Comparison of ENCODE assay signal across 9 mouse cellular contexts in the genomic region with DNA sequence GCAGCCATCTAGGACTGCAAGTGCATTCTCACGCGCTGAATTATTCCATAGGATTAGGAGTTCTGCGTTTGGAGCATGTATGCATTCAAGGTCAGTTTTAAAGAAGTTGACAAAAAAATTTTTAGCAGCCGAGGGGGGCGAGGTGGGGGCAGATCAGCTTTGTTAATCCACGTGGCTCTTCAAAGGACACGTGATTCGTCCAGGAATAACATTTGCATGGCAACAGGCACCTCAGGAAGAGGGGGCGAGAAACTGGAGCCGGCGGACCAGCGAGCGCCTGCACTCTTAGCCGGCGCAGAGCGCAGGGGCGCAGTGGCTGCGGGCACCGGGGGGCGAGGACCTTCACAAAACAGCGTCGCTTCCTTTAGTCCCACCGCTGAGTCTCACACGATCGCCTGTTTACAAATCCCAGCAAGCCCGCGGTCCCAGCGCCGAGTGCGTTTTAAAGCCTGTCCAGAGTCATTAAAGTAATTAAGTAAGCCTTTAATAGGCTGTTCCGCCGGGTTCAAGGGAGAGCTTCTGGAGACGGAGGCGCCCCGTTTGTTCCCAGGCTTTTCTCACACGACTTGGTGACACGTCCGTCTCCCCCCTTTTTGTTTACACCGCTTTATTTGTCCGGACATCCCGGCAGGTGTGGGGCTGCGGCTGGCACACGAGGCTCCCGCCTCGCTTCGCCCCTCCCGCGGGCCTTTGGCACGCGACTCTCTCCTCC. TPM values are rescaled to one million over a fixed set of nuclear protein-coding genes. Genes with fewer than 3 reads are reported as not detected.
DNase-seq lines count a peak whose midpoint lies in the region; ATAC-seq and TF ChIP-seq lines count a peak whose summit lies in the region.
"Had no signal": no experiment of that assay in that cellular context is flagged by ENCODE, and none has a peak within 500 bp of the region (broad histone marks: within the 10 kb centered on the region; RNA-seq: fewer than 3 reads in every experiment).

A gene (minus strand): TSS at position 491 of the 712 bp plus-strand sequence.

- TF ChIP-seq POLR2A in ES-Bruce4 (IDR thresholded peaks at IDR 0.05; ENCODE audit: insufficient read depth, low read length): no peak

- H3K9ac ChIP-seq in ES-Bruce4 (ENCODE audit: low read depth, poor library complexity, severe bottlenecking): peak within 1 kb of the TSS; percentile 11; the same call in 1 of the 2 replicates
- no peak within 1 kb of the TSS for H3K9ac ChIP-seq in forebrain, embryonic 16.5 days (replicated peaks; ENCODE audit: low read depth, low read length)
- H3K9ac ChIP-seq in limb, embryonic 12.5 days (replicated peaks): no peak within 1 kb of the TSS

- H3K27ac ChIP-seq in ES-Bruce4 (ENCODE audit: insufficient read depth, low read length): no peak within 1 kb of the TSS
- no peak within 1 kb of the TSS for H3K27ac ChIP-seq in forebrain, embryonic 16.5 days (ENCODE audit: low read length)
- H3K27ac ChIP-seq in limb, embryonic 12.5 days: no peak within 1 kb of the TSS

- no peak for TF ChIP-seq CTCF in E14TG2a.4 (conservative IDR thresholded peaks at IDR 0.05; ENCODE audit: low read length)
- no peak for TF ChIP-seq CTCF in ES-Bruce4 (IDR thresholded peaks at IDR 0.05; ENCODE audit: low read depth, low read length)

- H3K36me3 ChIP-seq in E14TG2a.4 (ENCODE audit: insufficient read depth, low read length) (no peaks in the 10 kb centered on the region), ES-Bruce4 (ENCODE audit: control insufficient read depth, insufficient read depth, low read length, poor library complexity, severe bottlenecking) (no peaks in the 10 kb centered on the region)
- no peaks in the 10 kb centered on the region for H3K36me3 ChIP-seq in forebrain, embryonic 16.5 days (ENCODE audit: control insufficient read depth, insufficient read depth)
- no peaks in the 10 kb centered on the region for H3K36me3 ChIP-seq in limb, embryonic 12.5 days

- H3K4me1 ChIP-seq in E14TG2a.4 (replicated peaks; ENCODE audit: low read depth, low read length) (peaks cover 63% of the 10 kb centered on the region), ES-Bruce4 (ENCODE audit: control insufficient read depth, insufficient read depth, low read length) (no peaks in the 10 kb centered on the region)
- peaks cover 50% of the 10 kb centered on the region for H3K4me1 ChIP-seq in forebrain, embryonic 16.5 days (replicated peaks; ENCODE audit: control insufficient read depth, insufficient read depth, low read length)
- peaks cover 31% of the 10 kb centered on the region for H3K4me1 ChIP-seq in limb, embryonic 12.5 days (replicated peaks)

- H3K4me2 ChIP-seq in forebrain, embryonic 16.5 days (ENCODE audit: low read length): peak within 1 kb of the TSS; percentile 48
- peak within 1 kb of the TSS; percentile 51 for H3K4me2 ChIP-seq in limb, embryonic 12.5 days

- H3K4me3 ChIP-seq in E14TG2a.4 (replicated peaks; ENCODE audit: low read length) (peak within 1 kb of the TSS; percentile 68), ES-Bruce4 (ENCODE audit: low read depth, low read length) (peak within 1 kb of the TSS; percentile 45)
- peak within 1 kb of the TSS; percentile 19 for H3K4me3 ChIP-seq in forebrain, embryonic 16.5 days (replicated peaks; ENCODE audit: low read length)
- H3K4me3 ChIP-seq in limb, embryonic 12.5 days (replicated peaks): peak within 1 kb of the TSS; percentile 27

- peak; percentile 29; the same call in 1 of the 2 replicates for ATAC-seq in forebrain, embryonic 16.5 days
- ATAC-seq in limb, embryonic 12.5 days (ENCODE audit: insufficient number of reproducible peaks, insufficient read depth, low FRiP score, low TSS enrichment, low read depth): no peak
- ATAC-seq in erythroid progenitor cell, adult 5-6 weeks (replicated peaks; ENCODE audit: low FRiP score, poor library complexity, severe bottlenecking): no peak

- whole genome bisulfite sequencing in forebrain, embryonic 16.5 days: under 1% methylated on average over 50 of the region's 50 CpGs
- under 1% methylated on average over 50 of the region's 50 CpGs for WGBS in limb, embryonic 12.5 days

- DNase-seq in cerebellum, postnatal 10 days: no peak
- DNase-seq in adrenal gland, postnatal 36 days: no peak
- DNase-seq: cerebellum, postnatal 25 days had no signal

- H3K27me3 ChIP-seq in E14TG2a.4 (ENCODE audit: insufficient read depth, low read length): peaks cover 91% of the 10 kb centered on the region
- H3K27me3 ChIP-seq in ES-Bruce4 (ENCODE audit: control insufficient read depth, insufficient read depth, low read length, poor library complexity, severe bottlenecking): peaks cover 38% of the 10 kb centered on the region
- H3K27me3 ChIP-seq in forebrain, embryonic 16.5 days (replicated peaks; ENCODE audit: control insufficient read depth, insufficient read depth, low read length): peaks cover 80% of the 10 kb centered on the region
- H3K27me3 ChIP-seq in limb, embryonic 12.5 days: peaks cover 97% of the 10 kb centered on the region

- TF ChIP-seq EP300 in ES-Bruce4 (IDR thresholded peaks at IDR 0.05; ENCODE audit: insufficient read depth, low read depth, low read length): no peak

- no peaks in the 10 kb centered on the region for H3K9me3 ChIP-seq in E14TG2a.4 (ENCODE audit: low read length)
- H3K9me3 ChIP-seq in ES-Bruce4 (replicated peaks; ENCODE audit: control insufficient read depth, insufficient read depth, low read length, poor library complexity, severe bottlenecking): 0 out of 2 replicates have a peak, but pooled peaks cover 3% of the 10 kb centered on the region
- no peaks in the 10 kb centered on the region for H3K9me3 ChIP-seq in forebrain, embryonic 16.5 days (ENCODE audit: control insufficient read depth, low read length)
- H3K9me3 ChIP-seq in limb, embryonic 12.5 days: no peaks in the 10 kb centered on the region

RNA-seq across cellular contexts. Expression of the gene that starts here (rescaled TPM):
- not detected in 2 replicates for polyA plus RNA-seq in ES-Bruce4 (2011; ENCODE audit: insufficient read depth, insufficient read length, low read depth, missing spikeins)
- 3.4 and 7.3 TPM in 2 replicates for polyA plus RNA-seq in forebrain, embryonic 16.5 days (2015; fragmentation: Nextera tagmentation; extraction: Ambion mirVana)
- polyA plus RNA-seq in limb, embryonic 12.5 days (2016; fragmentation: Nextera tagmentation; extraction: Ambion mirVana): not detected in 2 replicates
- not detected in 2 replicates for total RNA-seq in erythroid progenitor cell, adult 5-6 weeks (2015; ENCODE audit: low replicate concordance)
- total RNA-seq in erythroid progenitor cell, adult 5-6 weeks (2017; ENCODE audit: low replicate concordance): not detected in 2 replicates
- total RNA-seq in adrenal gland, postnatal 36 days (2021): not detected
- polyA plus RNA-seq: liver, embryonic 16.5 days had no signal
